Mouse (Mus musculus): Measurements from ENCODE around the gene Erg. TPM values are rescaled to one million over a fixed set of nuclear protein-coding genes. Genes with fewer than 3 reads are reported as not detected.

Erg gene
- total and polyA plus RNA-seq, 3 experiments = 0.11 to 0.81 (median 0.34) TPM

DNA sequence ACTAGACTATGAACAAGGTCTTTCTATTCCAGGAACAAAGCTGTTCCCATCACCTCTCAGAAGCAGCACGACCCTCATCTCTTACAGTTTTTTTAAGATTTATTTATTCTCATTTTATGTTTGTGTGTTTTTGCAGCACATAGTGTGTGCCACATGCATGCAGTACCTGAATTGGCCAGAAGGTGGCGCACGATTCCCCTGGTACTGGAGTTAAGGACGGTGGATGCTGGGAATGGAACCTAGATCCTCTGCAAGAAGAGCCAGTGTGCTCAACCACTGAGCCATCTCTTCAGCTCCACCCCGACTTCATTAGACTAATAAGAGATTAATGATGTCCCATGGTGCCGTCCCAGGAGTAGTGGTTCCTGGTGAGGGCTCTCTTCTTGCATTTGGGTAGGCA lies 29.2 kb upstream of the Erg start:
- dilution Hi-C loops (cut with MboI; ENCODE audit: extremely low pct_ligation_motif_present, extremely low pct_unique_long_range_greater_than_20kb, low sequenced_read_pairs) (no loop called here), in situ Hi-C loops (cut with MboI; ENCODE audit: low pct_ligation_motif_present, low pct_unique_long_range_greater_than_20kb, low sequenced_read_pairs) (no loop called here)
- no peaks in the 10 kb centered on the region for H3K9me3 ChIP-seq (replicated peaks; ENCODE audit: low read length)
- no peak overlapping the region for H3K4me3 ChIP-seq (replicated peaks in 1 of 3; ENCODE audit: low read depth in 2 of 3, low read length in 2 of 3, poor library complexity in 1 of 3)
- H3K9ac ChIP-seq (ENCODE audit: insufficient read depth, low read depth) = no peak overlapping the region
- no peak overlapping the region for H3K27ac ChIP-seq (ENCODE audit: insufficient read depth, low read depth)
- TF ChIP-seq ZC3H11A (IDR thresholded peaks at IDR 0.05; ENCODE audit: low read depth, low read length) = no peak
- peak; percentile 88 for TF ChIP-seq SMC3 (IDR thresholded peaks at IDR 0.05; ENCODE audit: low read depth, low read length)
- no peak for TF ChIP-seq PAX5 (IDR thresholded peaks at IDR 0.05; ENCODE audit: low read length)
- no peak for TF ChIP-seq POLR2AphosphoS2 (IDR thresholded peaks at IDR 0.05; ENCODE audit: low read depth, low read length)
- no peak for TF ChIP-seq UBTF (IDR thresholded peaks at IDR 0.05; ENCODE audit: low read depth, low read length)
- TF ChIP-seq CTCF (conservative IDR thresholded peaks at IDR 0.05 in 1 of 2, IDR thresholded peaks at IDR 0.05 in 1 of 2; ENCODE audit: low read depth in 2 of 2, low read length in 2 of 2) = peak; percentile 89 to 97
- no peak for TF ChIP-seq ZKSCAN1 (IDR thresholded peaks at IDR 0.05; ENCODE audit: borderline replicate concordance, low read depth, low read length)
- 0 out of 2 replicates have a peak, but pooled peaks have one; percentile 15 for TF ChIP-seq MYC (IDR thresholded peaks at IDR 0.05; ENCODE audit: low read depth, low read length)
- peak; percentile 67 for TF ChIP-seq RAD21 (IDR thresholded peaks at IDR 0.05; ENCODE audit: low read depth, low read length)
- no peak overlapping the region for H3K4me2 ChIP-seq (ENCODE audit: insufficient read depth, low read depth, poor library complexity, severe bottlenecking)
- no peaks in the 10 kb centered on the region for H3K36me3 ChIP-seq (replicated peaks in 1 of 2; ENCODE audit: control insufficient read depth in 1 of 2, insufficient read depth in 1 of 2, low read length in 1 of 2)
- no peaks in the 10 kb centered on the region for H3K27me3 ChIP-seq (replicated peaks)
- peak; percentile 66 for DNase-seq (ENCODE audit: extremely low read depth)
- H3K79me2 ChIP-seq (replicated peaks; ENCODE audit: control insufficient read depth, extremely low read depth, insufficient read depth, poor library complexity, severe bottlenecking) = no peaks in the 10 kb centered on the region
- peaks cover 7 to 14% of the 10 kb centered on the region in 2 experiments for H3K4me1 ChIP-seq (ENCODE audit: control insufficient read depth in 1 of 2, insufficient read depth in 2 of 2)

DNA sequence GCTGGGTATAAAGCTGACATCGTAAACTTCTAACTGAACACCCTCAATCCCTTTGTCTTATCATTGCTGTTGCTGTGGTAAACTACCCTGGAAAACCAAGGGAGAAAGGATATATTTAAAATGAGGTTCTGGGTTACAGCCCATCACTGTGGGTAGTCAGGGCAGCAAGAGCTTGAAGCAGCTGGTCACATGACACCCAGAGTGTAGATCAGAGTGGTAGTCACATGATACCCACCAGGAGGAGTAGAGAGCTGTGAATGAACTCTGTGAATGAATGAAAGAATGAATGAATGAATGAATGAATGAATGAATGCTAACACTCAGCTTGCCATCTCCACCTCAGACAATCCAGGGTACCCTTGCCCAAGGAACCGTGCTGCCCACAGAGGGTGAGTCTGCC lies 28.1 kb upstream of the Erg start:
- Histone ChIP-seq H3K9me3 (replicated peaks; ENCODE audit: low read length) (no peaks in the 10 kb centered on the region), H3K79me2 (replicated peaks; ENCODE audit: control insufficient read depth, extremely low read depth, insufficient read depth, poor library complexity, severe bottlenecking) (no peaks in the 10 kb centered on the region), H3K27ac (ENCODE audit: insufficient read depth, low read depth) (no peak overlapping the region), H3K27me3 (replicated peaks) (no peaks in the 10 kb centered on the region), H3K4me3 (replicated peaks in 1 of 3; ENCODE audit: low read depth in 2 of 3, low read length in 2 of 3, poor library complexity in 1 of 3) (no peak overlapping the region), H3K4me1 (ENCODE audit: control insufficient read depth in 1 of 2, insufficient read depth in 2 of 2) (peaks cover 7 to 14% of the 10 kb centered on the region in 2 experiments), H3K4me2 (ENCODE audit: insufficient read depth, low read depth, poor library complexity, severe bottlenecking) (no peak overlapping the region), H3K36me3 (replicated peaks in 1 of 2; ENCODE audit: control insufficient read depth in 1 of 2, insufficient read depth in 1 of 2, low read length in 1 of 2) (no peaks in the 10 kb centered on the region), H3K9ac (ENCODE audit: insufficient read depth, low read depth) (no peak overlapping the region)
- no peak for TF ChIP-seq RCOR1 (conservative IDR thresholded peaks at IDR 0.05; ENCODE audit: low read depth, low read length)
- TF ChIP-seq CTCF (conservative IDR thresholded peaks at IDR 0.05 in 1 of 2, IDR thresholded peaks at IDR 0.05 in 1 of 2; ENCODE audit: low read depth in 2 of 2, low read length in 2 of 2) = peak in 1 of 2 experiments; percentile 42; a peak in 2 of 4 replicates
- peak; percentile 57 for TF ChIP-seq USF1 (IDR thresholded peaks at IDR 0.05; ENCODE audit: low read depth, low read length)
- peak; percentile 67 for TF ChIP-seq USF2 (conservative IDR thresholded peaks at IDR 0.05; ENCODE audit: low read depth, low read length)
- peak; percentile 6; the same call in 1 of the 2 replicates for TF ChIP-seq SMC3 (IDR thresholded peaks at IDR 0.05; ENCODE audit: low read depth, low read length)
- TF ChIP-seq ZNF384 (IDR thresholded peaks at IDR 0.05; ENCODE audit: low read depth, low read length) = no peak
- TF ChIP-seq JUND (conservative IDR thresholded peaks at IDR 0.05; ENCODE audit: low read depth, low read length) = no peak
- TF ChIP-seq HCFC1 (IDR thresholded peaks at IDR 0.05; ENCODE audit: low read depth, low read length) = no peak
- no peak for TF ChIP-seq MXI1 (IDR thresholded peaks at IDR 0.05; ENCODE audit: low read depth, low read length)
- peak; percentile 17 for TF ChIP-seq RAD21 (IDR thresholded peaks at IDR 0.05; ENCODE audit: low read depth, low read length)
- dilution Hi-C loops (cut with MboI; ENCODE audit: extremely low pct_ligation_motif_present, extremely low pct_unique_long_range_greater_than_20kb, low sequenced_read_pairs) = no loop called here
- peak; percentile 17 for DNase-seq (ENCODE audit: extremely low read depth)
- in situ Hi-C loops (cut with MboI; ENCODE audit: low pct_ligation_motif_present, low pct_unique_long_range_greater_than_20kb, low sequenced_read_pairs) = no loop called here
